Mouse (Mus musculus): Measurements from ENCODE around the gene Dclk1. TPM values are rescaled to one million over a fixed set of nuclear protein-coding genes. Genes with fewer than 3 reads are reported as not detected.

Dclk1 gene
- total RNA-seq, 2 experiments from 2014 or later = 4.3 to 5.8 TPM

GRCm38 (mm10) chr3:55539811-55540293 is 297.7 kb downstream of the Dclk1 start:
- DNase-seq = peak; percentile 25 to 34

DNA sequence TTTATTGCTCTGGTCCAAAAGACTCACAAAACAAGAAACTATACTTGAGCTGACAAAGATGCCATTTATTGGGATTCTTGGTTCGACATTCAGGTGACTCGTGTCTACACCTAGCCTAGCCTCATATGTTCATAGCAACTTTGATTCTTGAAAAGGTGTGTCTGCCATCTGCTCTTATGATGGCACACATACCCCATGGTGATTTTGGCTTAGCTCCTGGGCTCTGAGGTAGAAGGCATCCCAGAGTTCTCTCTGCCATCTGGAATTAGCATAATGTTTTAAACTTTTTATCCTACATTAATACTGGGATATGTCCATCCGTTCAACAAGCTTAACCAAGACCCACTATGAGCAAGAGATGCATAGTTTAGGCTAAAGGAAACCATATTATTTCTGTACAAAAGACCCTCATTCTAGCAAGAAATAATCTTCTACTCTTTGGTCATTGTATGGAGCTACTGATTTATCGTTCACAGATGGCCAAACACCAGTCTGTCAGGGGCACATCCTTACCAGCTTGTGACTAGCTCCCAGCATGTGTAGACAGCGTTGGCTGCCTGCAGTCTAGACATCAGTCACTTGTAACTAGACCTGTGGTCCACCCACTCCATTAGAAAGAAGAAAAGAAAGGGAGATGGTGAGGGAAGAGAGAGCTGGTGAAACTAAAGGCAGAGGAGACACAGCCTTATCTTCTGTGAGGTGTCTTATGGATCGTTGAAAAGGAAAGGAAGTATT is 298.4 kb downstream of the Dclk1 start:
- DNase-seq = no peak

DNA sequence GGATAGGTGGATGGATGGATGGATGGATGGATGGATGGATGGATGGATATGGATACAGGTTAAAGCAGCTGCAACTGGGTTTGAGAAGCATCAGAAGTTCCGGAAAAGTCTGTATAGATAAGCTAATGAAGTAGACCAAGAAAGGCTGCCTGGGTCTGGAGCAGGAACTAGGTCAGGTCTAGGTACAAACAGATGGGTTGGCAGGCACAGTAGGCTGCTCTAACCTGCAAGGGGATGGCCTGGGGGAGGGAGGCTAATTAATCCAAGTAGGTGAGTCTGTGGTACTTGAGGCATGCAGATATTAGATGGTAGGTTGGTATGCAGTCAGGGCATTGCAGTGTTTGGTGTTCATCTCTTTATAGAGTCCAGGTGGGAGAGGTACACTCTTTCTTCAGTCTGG is 299.6 kb downstream of the Dclk1 start:
- DNase-seq = no peak

- DNase-seq = peak; percentile 45 to 52
Measured at GRCm38 (mm10) chr3:55542310-55542709, 300.1 kb downstream of the Dclk1 start.

- peak in 1 of 2 experiments; percentile 17 for DNase-seq
Measured at GRCm38 (mm10) chr3:55542947-55543346, 300.8 kb downstream of the Dclk1 start.

GRCm38 (mm10) chr3:55543929-55544684 is 301.9 kb downstream of the Dclk1 start:
- no peak for DNase-seq

GRCm38 (mm10) chr3:55545296-55545695 is 303.1 kb downstream of the Dclk1 start:
- DNase-seq = no peak

DNA sequence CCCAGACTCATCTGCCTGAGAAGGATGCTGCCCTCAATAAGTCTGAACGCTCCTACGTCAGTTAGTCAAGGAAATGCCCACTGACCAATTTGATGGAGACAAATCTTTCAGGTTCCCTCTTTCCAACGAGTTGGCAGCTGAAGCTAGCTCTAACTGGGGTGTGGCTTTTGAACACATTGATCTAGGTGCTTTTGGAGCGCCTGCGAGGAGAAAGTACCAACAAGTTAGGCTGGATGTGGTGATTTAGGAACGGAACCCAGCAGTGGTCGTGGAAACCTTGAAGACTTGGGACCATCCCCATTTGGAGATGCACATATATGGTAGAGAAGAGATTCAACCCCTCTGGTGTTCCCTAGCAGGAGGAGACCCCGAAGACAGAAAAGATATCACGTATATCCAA is 303.8 kb downstream of the Dclk1 start:
- DNase-seq = no peak

- DNase-seq = no peak
Measured at GRCm38 (mm10) chr3:55547106-55547505, 304.9 kb downstream of the Dclk1 start.

- no peak for DNase-seq
Measured at GRCm38 (mm10) chr3:55549376-55549775, 307.2 kb downstream of the Dclk1 start.

DNA sequence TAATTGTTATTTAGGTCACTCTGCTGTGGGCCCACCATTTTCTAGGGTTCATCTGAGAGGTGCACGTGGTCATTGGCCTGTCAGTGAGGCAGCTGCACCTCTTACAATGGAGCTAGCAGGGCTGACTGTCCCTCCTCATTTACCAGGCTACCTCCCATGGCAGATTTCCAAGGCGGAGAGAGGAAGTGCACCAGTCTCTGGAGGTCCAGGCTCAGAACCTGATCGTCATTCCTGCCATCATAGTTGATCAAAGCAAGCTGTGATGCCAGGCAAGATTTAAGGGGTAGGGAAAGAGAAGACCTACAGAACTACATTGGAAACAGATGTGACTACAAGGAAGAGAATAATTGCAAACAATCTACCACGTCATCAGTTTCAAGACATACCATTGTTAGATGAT is 308.8 kb downstream of the Dclk1 start:
- DNase-seq = no peak

GRCm38 (mm10) chr3:55551912-55552311 is 309.7 kb downstream of the Dclk1 start:
- no peak for DNase-seq

- DNase-seq = no peak
Measured at GRCm38 (mm10) chr3:55553031-55553430, 310.9 kb downstream of the Dclk1 start.

DNA sequence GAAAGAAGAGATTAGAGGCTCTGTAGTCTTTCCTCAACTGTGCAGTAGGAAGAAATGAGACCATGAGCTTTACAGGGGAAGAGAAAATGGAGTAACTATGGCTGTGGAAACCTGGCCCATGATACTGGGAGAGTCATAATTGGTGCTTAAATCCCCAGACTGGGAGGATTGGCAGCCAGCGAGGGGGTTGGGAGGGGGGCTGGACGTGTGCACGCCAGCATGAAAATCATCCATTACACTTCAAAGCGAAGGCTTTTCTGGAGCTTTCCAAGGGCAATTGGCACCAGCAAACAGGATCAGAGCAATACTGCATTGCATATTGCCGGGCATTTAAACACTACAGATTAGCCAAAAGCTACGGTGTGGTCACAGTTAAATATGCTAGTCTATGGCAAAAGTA is 313.7 kb downstream of the Dclk1 start:
- no peak for DNase-seq

DNA sequence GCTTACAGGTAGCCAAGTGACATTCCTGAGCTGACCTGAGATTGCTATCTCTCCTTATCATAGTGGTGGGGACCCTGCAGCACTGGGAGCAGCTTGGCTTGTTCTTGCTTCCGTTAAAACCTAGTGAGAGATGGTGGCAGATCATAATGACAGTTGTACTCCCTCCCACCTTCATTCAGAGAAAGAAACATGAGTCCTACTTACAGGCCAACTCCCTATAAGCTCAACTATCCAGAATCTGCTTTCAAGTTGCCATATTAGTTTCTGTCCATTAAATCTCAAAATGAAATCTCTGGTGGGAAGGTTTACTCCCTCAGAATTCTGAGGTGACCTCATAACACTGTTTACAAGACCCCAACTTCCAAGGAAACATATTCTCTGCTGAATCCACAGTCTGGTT is 316.4 kb downstream of the Dclk1 start:
- DNase-seq = no peak

DNA sequence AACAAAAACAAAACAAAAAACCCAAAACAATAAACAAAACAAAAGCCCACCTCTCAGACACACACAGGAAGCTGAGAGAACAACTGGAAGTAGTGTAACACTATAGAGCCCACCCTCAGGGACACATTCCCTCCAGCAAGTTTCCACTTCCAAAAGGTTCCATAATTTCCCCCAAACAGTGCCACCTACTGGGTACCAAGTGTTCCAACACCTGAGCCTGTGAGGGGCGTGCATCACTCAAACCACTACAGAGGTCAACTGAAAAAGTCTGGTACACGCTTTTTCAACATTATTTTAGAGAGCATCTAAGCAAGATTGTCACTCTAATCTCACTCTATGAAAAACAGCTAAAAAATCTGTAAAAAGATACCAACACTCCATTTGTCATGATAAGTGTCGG is 325.3 kb downstream of the Dclk1 start:
- no peak for DNase-seq

- DNase-seq = no peak
Measured at GRCm38 (mm10) chr3:55569539-55569938, 327.4 kb downstream of the Dclk1 start.

DNA sequence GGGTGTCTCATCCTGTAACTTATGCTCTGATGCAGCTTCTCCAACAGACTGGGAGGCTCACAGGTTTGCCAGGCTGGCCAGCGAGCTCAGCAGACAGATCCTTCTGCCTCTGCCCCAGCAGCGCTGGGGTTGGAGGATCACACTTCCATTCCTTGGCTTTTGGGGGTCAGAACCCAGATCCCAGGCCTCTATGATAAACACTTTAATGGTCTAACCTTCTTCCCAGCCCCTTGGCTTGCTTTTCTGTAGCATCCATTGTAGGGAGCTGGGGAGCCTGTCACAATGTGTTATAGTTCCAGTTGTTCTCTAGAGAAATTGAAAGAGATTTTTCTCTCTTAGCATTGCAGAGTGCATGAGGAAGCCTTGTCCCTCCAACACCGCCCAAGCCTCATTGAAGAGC is 328.9 kb downstream of the Dclk1 start:
- DNase-seq = no peak

GRCm38 (mm10) chr3:55571552-55572296 is 329.6 kb downstream of the Dclk1 start:
- peak; percentile 63 to 64 for DNase-seq

GRCm38 (mm10) chr3:55572297-55572681 is 330.1 kb downstream of the Dclk1 start:
- DNase-seq = no peak

DNA sequence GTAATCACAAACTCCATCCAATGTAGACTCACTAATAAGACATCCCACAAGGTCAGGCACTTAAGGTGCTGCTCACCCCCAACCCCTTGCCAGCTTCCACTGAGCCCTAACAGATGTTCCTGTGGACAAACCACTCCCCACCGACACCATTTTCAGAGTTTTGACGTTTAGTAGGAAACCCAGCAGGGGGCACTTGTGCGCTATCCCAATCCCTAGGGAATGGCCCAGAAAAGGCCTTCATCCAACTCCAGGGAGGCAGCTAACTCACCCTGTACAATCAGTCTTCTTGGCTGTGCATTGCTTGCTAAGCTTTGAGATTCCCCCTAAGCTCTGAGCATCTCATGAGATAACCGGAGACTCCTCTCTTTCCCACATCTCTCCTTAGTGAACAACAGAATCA is 331.8 kb downstream of the Dclk1 start:
- DNase-seq = peak in 1 of 2 experiments; percentile 18

- DNase-seq = no peak
Measured at GRCm38 (mm10) chr3:55587434-55587971, 345.3 kb downstream of the Dclk1 start.

Measured in heart, adult 18-20 months (tissue).